Mouse (Mus musculus) lung, postnatal 14 days (tissue): ENCODE data around the gene Cd83.

Source experiments
- DNase-seq: peaks from one replicate; pipeline ENCODE4 v3.0.0; 2021

The Cd83 gene

DNA sequence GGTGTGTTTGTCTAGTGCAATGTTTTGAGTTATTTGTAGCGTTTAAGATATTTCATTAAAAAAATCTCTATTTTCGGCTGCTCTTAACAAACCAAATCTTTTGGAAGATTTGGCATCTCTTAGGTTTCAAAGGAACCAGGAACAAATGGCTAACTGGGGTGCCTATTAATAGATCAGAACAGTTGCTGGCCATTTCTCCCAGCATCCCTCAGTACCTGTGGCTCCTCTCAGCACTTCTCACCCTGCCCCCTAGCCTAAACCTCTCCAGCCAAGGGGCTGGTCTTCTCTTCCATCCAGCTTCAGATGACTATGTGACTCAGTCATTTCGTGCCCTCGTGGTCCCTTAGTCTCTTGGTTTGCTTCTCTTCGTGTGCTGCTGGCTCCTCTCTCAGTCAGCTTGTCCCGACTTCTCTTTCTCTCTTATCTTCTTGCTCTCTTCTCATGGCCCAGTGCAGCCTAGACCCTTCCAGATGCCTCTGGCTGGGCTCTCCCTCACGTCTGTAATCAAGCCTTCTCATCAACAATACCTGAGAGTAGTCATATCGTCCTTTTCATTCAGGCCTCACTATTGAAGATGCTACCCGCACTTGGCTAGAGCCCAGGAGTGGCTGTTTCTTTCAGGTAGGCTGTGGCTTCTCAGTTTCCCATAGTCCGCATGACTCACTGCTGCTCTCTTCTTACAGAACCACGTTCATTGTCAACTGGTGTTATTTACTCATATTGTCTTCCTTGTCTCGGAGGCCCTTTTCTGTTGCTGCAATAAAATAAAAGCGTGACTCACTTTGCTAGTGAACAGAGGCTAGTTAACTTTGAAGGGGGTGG lies 9.8 kb upstream of the Cd83 start:
- DNase-seq: no peak

DNA sequence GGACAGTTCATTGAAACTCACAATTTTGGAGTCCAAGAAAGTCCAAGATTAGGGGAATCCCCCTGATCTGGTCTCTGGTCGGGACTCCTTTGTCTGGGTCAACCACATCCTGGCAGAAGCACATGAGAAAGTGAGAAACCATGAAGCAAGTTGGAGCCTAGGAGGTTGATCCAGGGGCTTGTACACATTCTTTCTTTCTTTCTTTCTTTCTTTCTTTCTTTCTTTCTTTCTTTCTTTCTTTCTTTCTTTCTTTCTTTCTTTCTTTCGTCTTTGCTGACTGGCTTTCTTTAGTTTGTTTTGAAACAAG lies 9.2 kb upstream of the Cd83 start:
- no peak for DNase-seq

DNA sequence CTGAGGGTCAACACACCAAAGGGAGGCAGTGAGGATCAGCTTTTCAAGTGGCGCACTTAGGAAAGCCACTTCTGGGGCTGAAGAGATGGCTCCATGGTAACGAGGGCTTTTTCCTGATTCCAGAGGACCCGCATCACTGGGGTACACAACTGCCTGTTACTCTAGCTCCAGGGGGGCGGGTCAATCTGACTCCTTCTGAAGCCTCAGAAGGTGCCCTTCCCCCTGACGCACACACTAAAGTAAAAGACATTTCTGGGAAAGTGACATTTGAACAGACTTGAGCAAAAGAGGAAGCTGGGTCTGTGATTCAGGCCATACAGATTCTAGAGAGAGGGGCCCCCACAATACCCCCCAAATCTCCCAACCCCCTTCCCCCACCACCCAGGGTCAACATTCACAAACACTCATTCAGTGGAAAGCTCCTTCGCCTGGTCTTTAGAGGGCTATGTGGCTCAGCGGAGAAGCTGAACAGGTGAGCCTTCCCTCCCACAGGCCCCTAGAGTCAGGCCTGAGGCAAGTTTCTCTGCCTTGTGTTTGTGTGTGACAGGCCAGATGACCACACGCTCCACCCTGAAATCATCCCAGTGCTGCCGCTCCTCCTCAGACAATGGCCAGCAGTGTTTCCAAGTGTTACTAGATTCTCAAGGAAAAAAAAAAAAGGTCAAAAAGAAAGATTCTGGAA lies 7.1 kb upstream of the Cd83 start:
- DNase-seq: peak; percentile 26

DNA sequence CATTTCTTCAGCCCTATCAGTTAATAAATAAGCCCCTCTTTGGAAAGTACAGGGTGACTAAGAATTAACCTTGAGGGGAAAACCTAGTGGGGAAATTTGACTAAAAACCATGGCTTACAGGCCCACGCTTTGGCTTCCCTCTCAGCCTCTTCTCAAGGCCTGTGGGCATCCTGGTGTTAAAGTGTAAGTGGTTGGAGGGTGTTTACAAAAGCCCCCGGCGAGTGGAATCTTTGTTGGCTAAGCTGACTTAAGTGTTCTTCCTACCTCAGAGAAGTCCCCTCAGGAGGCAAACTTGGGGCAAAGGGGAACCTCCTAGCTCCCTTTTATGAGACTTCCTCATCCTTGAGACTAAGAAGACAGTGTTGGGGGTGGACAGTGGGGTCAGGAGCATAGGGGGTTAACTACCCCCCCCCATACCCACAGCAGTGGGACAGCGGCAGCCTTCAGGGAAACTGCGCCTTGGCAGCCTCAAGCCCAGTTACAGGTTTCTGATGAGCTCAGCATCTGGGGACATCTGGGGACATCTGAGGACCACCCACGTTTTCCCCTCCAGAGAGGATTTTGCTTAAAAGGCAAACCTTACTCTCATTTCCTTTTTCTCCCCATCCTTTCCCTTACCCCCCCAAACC lies 6.4 kb upstream of the Cd83 start:
- no peak for DNase-seq

- DNase-seq: no peak
Observed at GRCm38 (mm10) chr13:43778971-43779370, 5.6 kb upstream of the Cd83 start.

DNA sequence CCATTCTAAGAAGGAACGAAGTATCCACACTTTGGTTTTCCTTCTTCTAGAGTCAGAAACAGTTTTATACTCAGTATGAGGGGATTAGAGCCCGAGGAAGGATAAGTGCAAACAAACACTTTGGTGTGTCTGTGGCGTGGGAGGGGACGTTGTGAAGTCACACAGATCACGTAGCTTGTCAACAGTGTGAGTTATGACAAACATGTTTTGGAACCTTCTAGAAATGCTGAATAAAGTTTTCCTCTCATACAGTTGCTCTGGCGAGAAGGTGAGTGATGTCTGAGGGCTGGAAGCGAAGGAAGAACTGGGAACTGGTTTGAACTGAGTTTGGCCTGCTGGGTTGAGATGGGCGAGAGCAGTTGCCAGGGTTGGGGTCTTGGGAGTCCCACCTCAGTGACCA lies 4.5 kb upstream of the Cd83 start:
- DNase-seq: no peak

- no peak for DNase-seq
Observed at GRCm38 (mm10) chr13:43785712-43786072, 1.1 kb downstream of the Cd83 start.

DNA sequence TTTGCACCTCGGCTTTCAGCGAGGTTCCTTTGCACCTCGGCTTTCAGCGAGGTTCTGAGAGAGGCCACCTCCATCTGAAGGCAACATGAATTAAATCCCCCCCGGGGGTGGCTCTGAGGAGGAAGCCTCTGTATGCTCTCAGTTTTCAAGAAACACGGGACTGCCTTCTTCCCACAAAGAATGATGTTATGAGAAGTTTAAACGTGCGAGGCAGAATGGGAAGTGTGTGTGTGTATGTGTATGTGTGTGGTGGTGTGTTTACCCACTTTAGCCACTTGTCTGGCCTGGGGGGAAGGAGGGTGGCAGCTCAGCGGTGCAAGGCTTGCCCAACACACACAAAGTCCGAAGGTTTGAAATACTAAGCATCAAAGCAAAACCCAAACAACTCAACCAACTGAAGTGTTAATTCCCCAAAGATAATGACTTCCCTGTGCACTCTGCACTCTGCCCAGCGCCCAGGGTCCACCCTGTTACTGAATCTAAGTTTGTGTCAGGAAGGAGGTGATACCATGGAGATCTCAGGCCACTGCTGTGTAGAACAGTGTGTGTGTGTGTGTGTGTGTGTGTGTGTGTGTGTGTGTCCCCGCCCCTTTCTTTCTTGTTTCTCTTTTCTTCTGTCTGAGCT lies 1.7 kb downstream of the Cd83 start:
- DNase-seq: peak; percentile 28

DNA sequence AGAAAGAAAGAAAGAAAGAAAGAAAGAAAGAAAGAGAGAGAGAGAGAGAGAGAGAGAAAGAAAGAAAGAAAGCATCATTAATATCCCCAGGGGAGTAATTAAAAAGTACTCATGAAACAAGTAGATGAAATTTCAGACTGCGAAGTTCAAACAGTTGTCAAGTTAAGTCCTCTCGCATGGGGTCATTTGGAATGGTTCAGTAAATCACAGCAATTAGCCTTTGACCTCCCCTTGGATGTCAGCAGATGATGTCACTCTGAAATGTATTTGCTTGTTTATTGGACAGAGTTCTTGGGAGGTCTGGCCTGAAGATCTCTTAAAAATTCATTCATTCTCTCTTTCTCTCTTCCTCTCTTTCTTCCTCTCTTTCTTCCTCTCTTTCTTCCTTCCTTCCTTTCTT lies 2.7 kb downstream of the Cd83 start:
- no peak for DNase-seq

- DNase-seq: no peak
Observed at GRCm38 (mm10) chr13:43788071-43788470, 3.5 kb downstream of the Cd83 start.

DNA sequence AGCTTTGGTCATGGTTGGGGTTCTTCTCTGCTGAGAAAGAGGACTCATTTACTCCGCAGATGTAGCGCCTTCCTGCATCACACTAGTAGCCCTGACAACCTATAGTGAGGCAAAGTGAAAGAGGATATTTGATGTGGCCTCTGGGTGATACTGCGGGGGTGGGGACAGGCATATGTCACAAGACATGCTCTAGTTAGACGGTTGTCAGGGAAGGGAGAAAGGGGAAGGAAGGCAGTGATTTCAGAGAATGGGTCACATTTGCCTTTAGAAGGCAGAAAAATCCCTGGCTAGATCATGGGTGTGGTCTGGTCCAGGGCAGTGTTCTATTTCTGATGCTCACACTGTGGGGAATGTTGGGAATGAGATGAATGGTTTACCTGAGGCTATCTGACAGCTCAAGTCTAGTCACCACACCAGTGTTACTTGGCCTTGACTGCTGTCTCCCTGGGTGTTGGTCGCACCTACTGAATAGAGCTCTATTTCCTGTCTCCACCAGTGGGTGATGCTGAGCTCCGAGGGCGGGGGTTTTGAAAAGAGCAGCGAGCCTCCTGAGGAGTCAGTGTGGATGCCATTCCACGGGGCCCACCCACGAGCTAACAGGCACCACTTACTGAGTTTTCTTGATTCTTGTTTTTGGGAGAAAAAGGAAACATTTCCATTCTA lies 4.5 kb downstream of the Cd83 start:
- peak; percentile 37 for DNase-seq

GRCm38 (mm10) chr13:43790229-43791001 lies 5.8 kb downstream of the Cd83 start:
- no peak for DNase-seq

DNA sequence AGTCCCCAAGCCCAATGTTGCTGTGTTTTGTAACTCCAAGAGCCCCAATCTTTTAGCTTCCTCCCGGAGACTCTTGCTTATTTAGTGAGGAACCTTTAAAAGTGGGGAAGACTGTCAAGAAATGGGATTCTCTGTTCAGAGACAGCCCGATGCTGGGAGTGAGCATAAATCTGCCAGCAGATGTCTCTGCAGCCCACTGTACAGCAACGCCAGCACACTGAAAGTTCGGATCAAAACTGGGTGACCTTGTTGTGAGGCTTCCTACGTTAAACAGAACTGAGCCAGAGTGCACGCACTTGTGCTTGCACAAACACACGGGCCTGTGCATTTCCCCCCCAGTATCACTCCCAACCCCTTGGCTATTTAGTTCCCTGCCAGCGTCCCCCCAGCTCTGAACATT lies 10.8 kb downstream of the Cd83 start:
- peak; percentile 41 for DNase-seq

- DNase-seq: no peak
Observed at GRCm38 (mm10) chr13:43798655-43799054, 14.1 kb downstream of the Cd83 start.

DNA sequence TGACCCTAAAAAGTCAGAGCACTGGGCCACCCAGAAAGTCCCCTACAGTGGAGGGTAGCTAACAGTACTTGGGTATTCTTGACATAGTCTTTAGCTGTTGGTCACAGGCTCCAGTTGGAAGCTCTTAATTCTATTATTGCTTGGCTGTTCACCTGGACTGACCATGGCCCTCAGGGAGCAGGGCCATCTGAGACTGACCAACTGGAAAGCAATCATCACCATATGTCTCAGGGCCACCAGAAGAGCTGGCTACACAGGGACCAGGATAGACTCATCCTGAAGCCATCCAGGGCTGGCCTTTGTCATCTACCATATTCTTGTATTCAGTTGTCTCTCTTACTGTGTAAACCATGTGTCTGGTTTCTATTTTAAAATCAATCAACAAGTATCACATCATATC lies 15.6 kb downstream of the Cd83 start:
- no peak for DNase-seq

GRCm38 (mm10) chr13:43801961-43802360 lies 17.4 kb downstream of the Cd83 start:
- no peak for DNase-seq

DNA sequence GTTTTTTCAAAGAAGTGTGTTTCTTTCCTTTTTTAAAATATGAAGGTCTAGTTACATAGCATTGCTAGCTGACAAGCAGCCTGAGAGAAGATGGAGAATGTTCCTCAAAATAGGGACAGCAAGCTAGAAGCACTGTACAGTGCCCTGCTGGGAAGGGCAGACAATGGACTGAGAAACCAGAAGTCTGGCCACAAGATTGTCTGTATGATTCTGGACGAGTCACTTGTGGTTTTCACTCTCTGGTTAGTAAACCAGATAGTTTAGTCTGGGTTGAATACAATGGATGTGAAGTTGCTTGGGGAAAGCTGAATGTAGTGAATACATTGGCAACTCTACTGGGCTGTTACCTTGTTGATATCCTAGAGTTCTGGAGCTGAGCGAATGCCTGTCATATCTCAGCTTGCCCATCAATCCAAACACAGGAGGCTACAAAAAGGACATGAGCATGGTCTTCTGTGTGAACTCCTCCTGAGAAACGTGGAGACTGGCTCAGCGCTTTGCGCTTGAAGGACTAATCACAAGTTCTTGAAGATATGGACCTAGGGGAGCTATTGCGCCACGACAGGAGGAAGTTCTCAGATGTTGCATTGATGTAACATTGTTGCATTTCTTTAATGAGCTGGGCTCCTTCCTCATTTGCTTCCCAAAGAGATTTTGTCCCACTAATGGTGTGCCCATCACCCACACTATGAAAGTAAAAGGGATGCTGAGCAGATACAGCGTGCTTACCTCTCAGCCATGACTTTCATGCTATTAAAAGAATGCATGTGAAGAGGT lies 18.0 kb downstream of the Cd83 start:
- no peak for DNase-seq

- DNase-seq: no peak
Observed at GRCm38 (mm10) chr13:43804648-43805047, 20.1 kb downstream of the Cd83 start.

GRCm38 (mm10) chr13:43805159-43805758 lies 20.7 kb downstream of the Cd83 start:
- DNase-seq: no peak

GRCm38 (mm10) chr13:43806371-43807271 lies 22.0 kb downstream of the Cd83 start:
- DNase-seq: no peak
